Mouse (Mus musculus): ENCODE data around the gene Cebpb.

GRCm38 (mm10) chr2:167725879-167726278 lies 37.2 kb downstream of the Cebpb start:
- no peak for TF ChIP-seq GATA1 (IDR thresholded peaks at IDR 0.05; ENCODE audit: borderline replicate concordance, low read length)
- no peak for TF ChIP-seq FLI1 (IDR thresholded peaks at IDR 0.05; ENCODE audit: low read length)
